Mouse (Mus musculus) midbrain, postnatal 0 days (tissue): ENCODE measurements at regions not wholly inside any gene's neighbourhood (a gene's known extent, or its start where the extent isn't known, plus 50 kb on each side); places are given as distances from the start of the nearest gene placed in this dataset.

Experiments
- ATAC-seq: fragments of 200-750 bp; cut with Nextera tagmentation; 2 replicates; pipeline ENCODE4 v1.8.0; 2017; ENCODE audit warnings: moderate number of reproducible peaks, mild to moderate bottlenecking, moderate TSS enrichment, moderate library complexity; ENCODE audit not compliant: low FRiP score
- DNase-seq: peaks from one replicate; pipeline ENCODE4 v3.0.0-alpha.2; 2015; ENCODE audit warnings: low spot score
- H3K27ac ChIP-seq: fragments of 300-500 bp; sonication (generic); 2 replicates; pipeline ENCODE4 v1.5.1; 2014; ENCODE audit warnings: low read depth, mild to moderate bottlenecking, low read length, mixed read lengths
- H3K27me3 ChIP-seq: fragments of 300-500 bp; sonication (generic); 2 replicates; pipeline ENCODE4 v1.6.1; 2014; ENCODE audit warnings: low read length, control low read depth, mixed read lengths; ENCODE audit not compliant: insufficient read depth
- H3K36me3 ChIP-seq: fragments of 300-500 bp; sonication (generic); 2 replicates; pipeline ENCODE4 v1.6.1; 2014; ENCODE audit warnings: low read length, control low read depth, mixed read lengths; ENCODE audit not compliant: insufficient read depth
- H3K4me1 ChIP-seq: fragments of 300-500 bp; sonication (generic); 2 replicates; pipeline ENCODE4 v1.6.1; 2014; ENCODE audit warnings: mild to moderate bottlenecking, control low read depth, antibody characterized with exemption, low read length, mixed read lengths; ENCODE audit not compliant: insufficient read depth
- H3K4me2 ChIP-seq: fragments of 300-500 bp; sonication (generic); 2 replicates; pipeline ENCODE4 v1.6.1; 2014; ENCODE audit warnings: low read depth, mild to moderate bottlenecking, low read length, mixed read lengths; ENCODE audit not compliant: poor library complexity, severe bottlenecking
- H3K4me3 ChIP-seq: fragments of 300-500 bp; sonication (generic); 2 replicates; pipeline ENCODE4 v1.5.1; 2014; ENCODE audit warnings: low read depth, mild to moderate bottlenecking, low read length, moderate library complexity
- H3K9ac ChIP-seq: fragments of 300-500 bp; sonication (generic); replicated peaks from 2 replicates; pipeline ENCODE4 v1.6.1; 2014; ENCODE audit warnings: mild to moderate bottlenecking, low read length, moderate library complexity, mixed read lengths; ENCODE audit not compliant: poor library complexity, severe bottlenecking
- H3K9me3 ChIP-seq: fragments of 300-500 bp; sonication (generic); 2 replicates; pipeline ENCODE4 v1.6.1; 2016; ENCODE audit warnings: low read length, control low read depth
- CTCF ChIP-seq: IDR thresholded peaks from 2 replicates; pipeline ENCODE4 v1.5.1; 2016; ENCODE audit warnings: antibody characterized with exemption, mild to moderate bottlenecking
- WGBS: fragments of 180-500 bp; shearing (Covaris S2); extraction: QIAGEN DNeasy Blood & Tissue Kit; methylation state at CpG from one replicate; pipeline ENCODE4 v1.1.7; 2014; 5-methylcytosine and 5-hydroxymethylcytosine counted together

- no peak for DNase-seq
- H3K4me2 ChIP-seq = no peak overlapping the region
- no peaks in the 10 kb centered on the region for H3K9me3 ChIP-seq
- no peaks in the 10 kb centered on the region for H3K4me1 ChIP-seq
- no peaks in the 10 kb centered on the region for H3K27me3 ChIP-seq
- no peak overlapping the region for H3K9ac ChIP-seq
- no peak for TF ChIP-seq CTCF
- 73% methylated on average over 10 of the region's 10 CpGs for WGBS
- H3K36me3 ChIP-seq = no peaks in the 10 kb centered on the region
- no peak overlapping the region for H3K4me3 ChIP-seq
- H3K27ac ChIP-seq = no peak overlapping the region
- ATAC-seq = no peak
These were observed 618.1 kb upstream of the A1bg start for GRCm38 (mm10) chr15:61540753-61541421.

- no peaks in the 10 kb centered on the region for H3K27me3 ChIP-seq
- DNase-seq = no peak
- H3K36me3 ChIP-seq = no peaks in the 10 kb centered on the region
- ATAC-seq = no peak
- no peak overlapping the region for H3K27ac ChIP-seq
- H3K4me1 ChIP-seq = no peaks in the 10 kb centered on the region
- H3K9me3 ChIP-seq = no peaks in the 10 kb centered on the region
- H3K4me2 ChIP-seq = no peak overlapping the region
- no peak overlapping the region for H3K9ac ChIP-seq
- TF ChIP-seq CTCF = no peak
- 56% methylated on average over 5 of the region's 5 CpGs for WGBS
- no peak overlapping the region for H3K4me3 ChIP-seq
These were observed 616.1 kb upstream of the A1bg start for GRCm38 (mm10) chr15:61538930-61539329.

- Histone ChIP-seq H3K4me3 (no peak overlapping the region), H3K4me1 (no peaks in the 10 kb centered on the region), H3K9ac (no peak overlapping the region), H3K9me3 (no peaks in the 10 kb centered on the region), H3K4me2 (no peak overlapping the region), H3K27me3 (no peaks in the 10 kb centered on the region), H3K27ac (no peak overlapping the region), H3K36me3 (no peaks in the 10 kb centered on the region)
- no peak for TF ChIP-seq CTCF
- 35% methylated on average over 4 of the region's 4 CpGs for WGBS
- DNase-seq = no peak
- no peak for ATAC-seq
These were observed 615.5 kb upstream of the A1bg start for GRCm38 (mm10) chr15:61538169-61538755.

- Histone ChIP-seq H3K9me3 (no peaks in the 10 kb centered on the region), H3K27me3 (no peaks in the 10 kb centered on the region), H3K4me3 (no peak overlapping the region), H3K36me3 (no peaks in the 10 kb centered on the region), H3K4me2 (no peak overlapping the region), H3K4me1 (no peaks in the 10 kb centered on the region), H3K9ac (no peak overlapping the region), H3K27ac (no peak overlapping the region)
- WGBS = 77% methylated on average over 2 of the region's 2 CpGs
- TF ChIP-seq CTCF = no peak
- ATAC-seq = no peak
- DNase-seq = no peak
These were observed 613.5 kb upstream of the A1bg start for GRCm38 (mm10) chr15:61536332-61536716.

GRCm38 (mm10) chr15:61535644-61536331, 613.0 kb upstream of the A1bg start:
- Histone ChIP-seq H3K9me3 (no peaks in the 10 kb centered on the region), H3K36me3 (no peaks in the 10 kb centered on the region), H3K27ac (no peak overlapping the region), H3K4me2 (no peak overlapping the region), H3K4me3 (no peak overlapping the region), H3K27me3 (no peaks in the 10 kb centered on the region), H3K4me1 (no peaks in the 10 kb centered on the region), H3K9ac (no peak overlapping the region)
- 42% methylated on average over 6 of the region's 6 CpGs for WGBS
- no peak for TF ChIP-seq CTCF
- no peak for ATAC-seq
- no peak for DNase-seq

GRCm38 (mm10) chr15:61535180-61535579, 612.4 kb upstream of the A1bg start:
- no peaks in the 10 kb centered on the region for H3K4me1 ChIP-seq
- no peaks in the 10 kb centered on the region for H3K9me3 ChIP-seq
- no peak overlapping the region for H3K4me3 ChIP-seq
- no peak for ATAC-seq
- WGBS = 22% methylated on average over 6 of the region's 6 CpGs
- DNase-seq = no peak
- H3K9ac ChIP-seq = no peak overlapping the region
- H3K27ac ChIP-seq = no peak overlapping the region
- no peaks in the 10 kb centered on the region for H3K36me3 ChIP-seq
- no peak for TF ChIP-seq CTCF
- no peak overlapping the region for H3K4me2 ChIP-seq
- no peaks in the 10 kb centered on the region for H3K27me3 ChIP-seq
